Mouse (Mus musculus): ENCODE data around the gene Tnik. TPM values are rescaled to one million over a fixed set of nuclear protein-coding genes. Genes with fewer than 3 reads are reported as not detected.

Gene Tnik
- polyA plus RNA-seq, 1 experiment: 23.6 TPM

DNA sequence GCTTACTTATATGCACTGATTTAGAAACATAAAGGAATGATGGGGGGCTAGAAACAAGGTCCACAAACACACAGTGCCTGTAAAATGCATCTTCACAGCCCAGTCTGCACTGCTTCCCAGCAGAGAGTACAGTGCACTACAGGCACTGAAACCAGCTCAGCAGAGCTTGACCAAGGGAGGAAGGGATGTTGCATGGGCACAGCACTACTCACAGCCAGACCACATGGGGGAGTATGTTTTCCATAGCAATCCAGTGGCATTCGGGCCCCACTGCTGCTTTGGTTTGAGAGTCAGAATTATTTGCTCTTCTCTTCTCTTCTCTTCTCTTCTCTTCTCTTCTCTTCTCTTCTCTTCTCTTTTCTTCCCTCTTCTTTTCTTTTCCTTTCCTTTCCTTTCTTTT, 395.3 kb downstream of the Tnik start:
- DNase-seq: no peak

DNA sequence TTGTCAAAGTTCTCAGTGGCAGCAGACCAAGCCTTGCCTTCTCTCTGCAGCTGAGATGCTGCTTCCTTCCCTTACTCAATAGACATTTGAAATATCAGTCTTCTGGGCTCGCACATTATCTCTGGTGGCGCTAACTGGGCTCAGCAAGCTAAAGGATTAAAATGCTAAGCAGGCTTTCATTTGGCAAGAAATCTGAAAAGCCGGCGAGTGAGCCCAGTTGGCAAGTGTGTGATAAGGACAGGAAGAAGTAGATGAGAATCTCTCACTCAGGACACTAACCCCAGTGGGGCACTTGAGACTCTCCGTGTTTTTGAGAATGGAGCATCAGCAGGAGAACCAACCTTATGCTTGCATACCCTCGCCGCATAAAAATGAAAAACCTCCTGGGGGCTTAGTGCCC, 417.8 kb downstream of the Tnik start:
- 93% methylated on average over 7 of the region's 7 CpGs for WGBS
- Histone ChIP-seq H3K4me3 (ENCODE audit: control insufficient read depth, insufficient read depth, low read length) (no peak overlapping the region), H3K36me3 (ENCODE audit: control insufficient read depth, insufficient read depth, low read length) (no peaks in the 10 kb centered on the region), H3K4me1 (replicated peaks; ENCODE audit: control insufficient read depth, insufficient read depth, low read length) (no peaks in the 10 kb centered on the region), H3K27ac (ENCODE audit: control insufficient read depth, insufficient read depth, low read length) (no peak overlapping the region), H3K27me3 (ENCODE audit: control insufficient read depth, insufficient read depth, low read length) (no peaks in the 10 kb centered on the region)
- no peak for DNase-seq
- TF ChIP-seq POLR2A (IDR thresholded peaks at IDR 0.05; ENCODE audit: control insufficient read depth, extremely low read depth, insufficient read depth, low read length, poor library complexity) (no peak), CTCF (IDR thresholded peaks at IDR 0.05; ENCODE audit: borderline replicate concordance, control insufficient read depth, extremely low read depth, insufficient read depth, low read length, poor library complexity) (no peak)

More for the DNA sequence above, 395.3 kb downstream of the Tnik start:
- no peaks in the 10 kb centered on the region for H3K27me3 ChIP-seq (ENCODE audit: control insufficient read depth, insufficient read depth, low read length)
- no peaks in the 10 kb centered on the region for H3K4me1 ChIP-seq (replicated peaks; ENCODE audit: control insufficient read depth, insufficient read depth, low read length)
- peaks cover 30% of the 10 kb centered on the region for H3K36me3 ChIP-seq (ENCODE audit: control insufficient read depth, insufficient read depth, low read length)
- H3K4me3 ChIP-seq (ENCODE audit: control insufficient read depth, insufficient read depth, low read length): no peak overlapping the region
- 79% methylated on average over 1 of the region's 1 CpGs for WGBS
- TF ChIP-seq CTCF (IDR thresholded peaks at IDR 0.05; ENCODE audit: borderline replicate concordance, control insufficient read depth, extremely low read depth, insufficient read depth, low read length, poor library complexity) (no peak), POLR2A (IDR thresholded peaks at IDR 0.05; ENCODE audit: control insufficient read depth, extremely low read depth, insufficient read depth, low read length, poor library complexity) (no peak)
- H3K27ac ChIP-seq (ENCODE audit: control insufficient read depth, insufficient read depth, low read length): no peak overlapping the region

DNA sequence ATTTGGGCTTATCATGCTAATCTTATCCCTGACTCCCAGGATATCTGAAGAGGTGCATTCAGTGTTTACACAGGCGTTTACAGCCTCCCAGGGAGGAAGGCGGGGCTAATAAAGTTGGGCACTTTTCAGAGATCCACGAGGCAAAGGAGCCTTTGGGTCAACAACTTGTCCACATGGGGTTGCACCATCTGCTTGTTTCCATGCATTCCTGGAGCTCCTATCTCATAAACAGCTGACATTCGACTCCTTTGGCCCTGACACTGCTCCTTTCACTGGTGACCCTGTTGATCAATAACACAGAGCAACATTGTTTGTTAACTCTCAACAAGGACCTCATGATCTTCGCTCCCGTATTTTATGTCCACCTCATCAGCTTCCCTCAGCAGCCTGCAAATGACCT, 418.9 kb downstream of the Tnik start:
- Histone ChIP-seq H3K36me3 (ENCODE audit: control insufficient read depth, insufficient read depth, low read length) (no peaks in the 10 kb centered on the region), H3K4me3 (ENCODE audit: control insufficient read depth, insufficient read depth, low read length) (no peak overlapping the region), H3K27ac (ENCODE audit: control insufficient read depth, insufficient read depth, low read length) (no peak overlapping the region), H3K4me1 (replicated peaks; ENCODE audit: control insufficient read depth, insufficient read depth, low read length) (no peaks in the 10 kb centered on the region), H3K27me3 (ENCODE audit: control insufficient read depth, insufficient read depth, low read length) (no peaks in the 10 kb centered on the region)
- no peak for DNase-seq
- WGBS: 67% methylated on average over 6 of the region's 6 CpGs
- TF ChIP-seq POLR2A (IDR thresholded peaks at IDR 0.05; ENCODE audit: control insufficient read depth, extremely low read depth, insufficient read depth, low read length, poor library complexity) (no peak), CTCF (IDR thresholded peaks at IDR 0.05; ENCODE audit: borderline replicate concordance, control insufficient read depth, extremely low read depth, insufficient read depth, low read length, poor library complexity) (no peak)

DNA sequence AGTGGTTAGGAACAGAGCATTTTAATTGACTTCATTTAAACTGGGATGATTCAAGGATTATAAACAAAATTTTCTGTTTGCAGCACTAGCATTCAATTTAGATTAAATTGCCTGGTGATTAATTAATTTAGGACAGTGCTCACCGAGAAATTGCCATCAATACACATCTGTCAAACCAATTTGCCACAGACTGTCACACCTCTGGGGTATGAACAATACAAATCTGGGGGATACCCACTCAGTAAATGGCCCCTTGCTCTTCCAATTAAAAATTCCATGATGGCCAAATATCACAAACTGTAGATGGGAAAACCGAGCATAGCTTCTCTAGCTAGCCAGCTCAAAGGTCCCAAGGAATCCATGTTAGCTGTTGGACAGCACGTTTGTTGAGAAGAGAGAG, 419.4 kb downstream of the Tnik start:
- DNase-seq: no peak
- H3K4me1 ChIP-seq (replicated peaks; ENCODE audit: control insufficient read depth, insufficient read depth, low read length): no peaks in the 10 kb centered on the region
- TF ChIP-seq POLR2A (IDR thresholded peaks at IDR 0.05; ENCODE audit: control insufficient read depth, extremely low read depth, insufficient read depth, low read length, poor library complexity) (no peak), CTCF (IDR thresholded peaks at IDR 0.05; ENCODE audit: borderline replicate concordance, control insufficient read depth, extremely low read depth, insufficient read depth, low read length, poor library complexity) (no peak)
- no peaks in the 10 kb centered on the region for H3K27me3 ChIP-seq (ENCODE audit: control insufficient read depth, insufficient read depth, low read length)
- WGBS: 93% methylated on average over 3 of the region's 3 CpGs
- H3K27ac ChIP-seq (ENCODE audit: control insufficient read depth, insufficient read depth, low read length): no peak overlapping the region
- H3K4me3 ChIP-seq (ENCODE audit: control insufficient read depth, insufficient read depth, low read length): no peak overlapping the region
- H3K36me3 ChIP-seq (ENCODE audit: control insufficient read depth, insufficient read depth, low read length): no peaks in the 10 kb centered on the region

DNA sequence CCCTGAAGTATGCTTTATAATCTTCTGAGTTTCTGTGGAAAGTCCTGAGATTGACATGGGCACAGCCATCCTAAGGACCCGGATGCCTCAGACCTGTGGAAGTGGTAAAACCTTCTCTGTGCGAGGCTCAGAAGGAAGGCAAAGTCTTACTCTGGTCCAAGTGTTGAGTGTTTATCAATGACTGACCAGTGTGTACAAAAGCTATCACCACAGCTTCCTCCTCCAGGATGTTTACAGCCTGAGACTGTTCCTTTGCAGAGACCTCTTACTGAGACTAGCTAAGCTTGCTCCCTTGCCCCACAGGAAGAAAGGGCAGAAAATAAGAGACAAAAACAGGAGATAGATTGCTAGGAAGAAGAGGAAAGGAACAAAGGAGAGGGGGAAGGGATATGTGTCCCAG, 422.5 kb downstream of the Tnik start:
- Histone ChIP-seq H3K36me3 (ENCODE audit: control insufficient read depth, insufficient read depth, low read length) (no peaks in the 10 kb centered on the region), H3K4me1 (replicated peaks; ENCODE audit: control insufficient read depth, insufficient read depth, low read length) (no peaks in the 10 kb centered on the region), H3K27me3 (ENCODE audit: control insufficient read depth, insufficient read depth, low read length) (no peaks in the 10 kb centered on the region), H3K27ac (ENCODE audit: control insufficient read depth, insufficient read depth, low read length) (no peak overlapping the region), H3K4me3 (ENCODE audit: control insufficient read depth, insufficient read depth, low read length) (no peak overlapping the region)
- 80% methylated on average over 2 of the region's 2 CpGs for WGBS
- DNase-seq: no peak
- TF ChIP-seq POLR2A (IDR thresholded peaks at IDR 0.05; ENCODE audit: control insufficient read depth, extremely low read depth, insufficient read depth, low read length, poor library complexity) (no peak), CTCF (IDR thresholded peaks at IDR 0.05; ENCODE audit: borderline replicate concordance, control insufficient read depth, extremely low read depth, insufficient read depth, low read length, poor library complexity) (no peak)

DNA sequence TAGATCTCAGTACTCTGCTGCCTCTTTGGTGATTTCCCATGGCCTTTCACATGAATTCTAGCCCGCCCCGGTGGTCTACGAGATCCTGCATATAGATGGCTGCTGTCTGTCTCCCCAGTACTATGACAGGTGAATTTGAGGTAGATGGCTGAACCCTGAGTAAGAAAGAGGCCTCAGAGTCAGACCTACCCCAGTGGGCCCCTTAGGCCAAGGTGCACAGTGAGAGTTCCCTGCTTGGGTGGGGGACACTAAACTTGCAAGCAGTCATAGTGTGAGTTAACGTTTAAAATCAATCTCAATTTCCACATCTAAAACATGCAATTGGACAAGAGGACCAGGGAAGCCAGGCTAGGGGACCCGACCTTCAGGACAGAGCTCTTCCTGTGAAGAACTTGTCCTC, 431.8 kb downstream of the Tnik start:
- Histone ChIP-seq H3K4me3 (ENCODE audit: control insufficient read depth, insufficient read depth, low read length) (no peak overlapping the region), H3K27me3 (ENCODE audit: control insufficient read depth, insufficient read depth, low read length) (no peaks in the 10 kb centered on the region), H3K4me1 (replicated peaks; ENCODE audit: control insufficient read depth, insufficient read depth, low read length) (no peaks in the 10 kb centered on the region), H3K36me3 (ENCODE audit: control insufficient read depth, insufficient read depth, low read length) (no peaks in the 10 kb centered on the region), H3K27ac (ENCODE audit: control insufficient read depth, insufficient read depth, low read length) (no peak overlapping the region)
- no peak for DNase-seq
- 91% methylated on average over 5 of the region's 5 CpGs for WGBS
- TF ChIP-seq CTCF (IDR thresholded peaks at IDR 0.05; ENCODE audit: borderline replicate concordance, control insufficient read depth, extremely low read depth, insufficient read depth, low read length, poor library complexity) (no peak), POLR2A (IDR thresholded peaks at IDR 0.05; ENCODE audit: control insufficient read depth, extremely low read depth, insufficient read depth, low read length, poor library complexity) (no peak)

DNA sequence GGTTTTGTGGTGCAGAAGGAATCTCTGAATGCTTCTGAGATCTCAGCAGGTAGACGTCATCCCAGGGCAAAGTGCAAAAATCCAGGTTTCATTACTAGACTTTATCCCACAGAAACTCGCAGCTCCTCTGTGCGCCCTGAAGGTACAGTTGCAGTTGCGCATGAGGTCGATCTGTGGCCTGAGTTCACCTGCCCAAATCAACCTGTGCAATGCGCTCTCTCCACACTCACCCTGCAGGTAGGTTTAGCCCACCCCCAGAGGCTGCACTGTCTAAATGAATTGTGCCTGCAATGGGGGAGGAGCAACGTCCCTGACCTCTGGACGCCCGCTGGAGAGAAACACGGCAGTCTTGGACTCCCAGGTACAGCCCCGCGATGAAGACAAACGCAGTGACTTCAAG, 432.6 kb downstream of the Tnik start:
- no peaks in the 10 kb centered on the region for H3K4me1 ChIP-seq (replicated peaks; ENCODE audit: control insufficient read depth, insufficient read depth, low read length)
- H3K27ac ChIP-seq (ENCODE audit: control insufficient read depth, insufficient read depth, low read length): no peak overlapping the region
- H3K4me3 ChIP-seq (ENCODE audit: control insufficient read depth, insufficient read depth, low read length): no peak overlapping the region
- TF ChIP-seq POLR2A (IDR thresholded peaks at IDR 0.05; ENCODE audit: control insufficient read depth, extremely low read depth, insufficient read depth, low read length, poor library complexity) (no peak), CTCF (IDR thresholded peaks at IDR 0.05; ENCODE audit: borderline replicate concordance, control insufficient read depth, extremely low read depth, insufficient read depth, low read length, poor library complexity) (no peak)
- WGBS: 92% methylated on average over 13 of the region's 13 CpGs
- no peaks in the 10 kb centered on the region for H3K27me3 ChIP-seq (ENCODE audit: control insufficient read depth, insufficient read depth, low read length)
- no peak for DNase-seq
- H3K36me3 ChIP-seq (ENCODE audit: control insufficient read depth, insufficient read depth, low read length): no peaks in the 10 kb centered on the region

Data from thymus, adult 2 months (tissue).